Mouse (Mus musculus): ENCODE measurements at regions not wholly inside any gene's neighbourhood (a gene's known extent, or its start where the extent isn't known, plus 50 kb on each side); places are given as distances from the start of the nearest gene placed in this dataset.

DNA sequence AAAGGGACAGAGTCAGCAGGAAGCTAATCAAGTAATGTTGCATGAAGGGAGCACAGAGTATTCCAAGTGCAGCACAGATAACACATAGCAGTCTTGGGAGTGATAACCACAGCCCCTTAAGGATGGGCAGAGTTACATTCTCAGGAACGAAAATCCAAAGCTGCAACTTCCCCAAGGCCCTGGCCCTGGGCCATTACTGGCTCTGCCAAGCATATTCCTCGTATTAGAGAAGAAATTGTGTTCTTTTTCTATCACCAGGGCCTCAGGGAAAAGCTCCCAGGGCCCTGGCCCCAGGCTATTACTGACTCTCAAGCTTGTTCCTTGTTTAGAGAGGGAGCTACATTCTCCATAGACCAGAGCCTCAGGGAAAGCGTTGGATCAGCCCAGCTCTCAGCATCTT lies 157.0 kb downstream of the Ttc8 start:
- Histone ChIP-seq H3K27ac (ENCODE audit: insufficient read depth, low read depth, low read length, poor library complexity, severe bottlenecking) (no peak overlapping the region), H3K36me3 (ENCODE audit: control insufficient read depth, insufficient read depth, low read length, poor library complexity, severe bottlenecking) (no peaks in the 10 kb centered on the region), H3K4me1 (ENCODE audit: control insufficient read depth in 2 of 2, insufficient read depth in 2 of 2, low read length in 2 of 2, poor library complexity in 1 of 2) (no peaks in the 10 kb centered on the region), H3K9ac (ENCODE audit: insufficient read depth, low read depth, low read length, poor library complexity, severe bottlenecking) (no peak overlapping the region), H3K4me3 (ENCODE audit: insufficient read depth in 1 of 2, low read depth in 1 of 2, low read length in 2 of 2, poor library complexity in 1 of 2, severe bottlenecking in 1 of 2) (no peak overlapping the region), H3K9me3 (ENCODE audit: control insufficient read depth, insufficient read depth, low read depth, low read length) (no peaks in the 10 kb centered on the region)
- DNase-seq (ENCODE audit: low read depth, low spot score): no peak
- in situ Hi-C loops (cut with MboI; ENCODE audit: low sequenced_read_pairs in 2 of 2, unreplicated experiment in 2 of 2): loop anchor here in 1 of 2 experiments (25.0 kb wide), 1 partner anchor 760 kb away; no protein-coding TSS in a partner anchor
- no peak for TF ChIP-seq ZC3H11A (IDR thresholded peaks at IDR 0.05; ENCODE audit: borderline replicate concordance, low read depth, low read length)
- no peak for TF ChIP-seq CHD2 (IDR thresholded peaks at IDR 0.05; ENCODE audit: low read depth, low read length)
- TF ChIP-seq HCFC1 (IDR thresholded peaks at IDR 0.05; ENCODE audit: borderline replicate concordance, insufficient read depth, low read length): no peak
- no peak for TF ChIP-seq ZNF384 (IDR thresholded peaks at IDR 0.05; ENCODE audit: low read depth, low read length)
- TF ChIP-seq MAFK (IDR thresholded peaks at IDR 0.05; ENCODE audit: insufficient read depth, low read depth, low read length): no peak

DNA sequence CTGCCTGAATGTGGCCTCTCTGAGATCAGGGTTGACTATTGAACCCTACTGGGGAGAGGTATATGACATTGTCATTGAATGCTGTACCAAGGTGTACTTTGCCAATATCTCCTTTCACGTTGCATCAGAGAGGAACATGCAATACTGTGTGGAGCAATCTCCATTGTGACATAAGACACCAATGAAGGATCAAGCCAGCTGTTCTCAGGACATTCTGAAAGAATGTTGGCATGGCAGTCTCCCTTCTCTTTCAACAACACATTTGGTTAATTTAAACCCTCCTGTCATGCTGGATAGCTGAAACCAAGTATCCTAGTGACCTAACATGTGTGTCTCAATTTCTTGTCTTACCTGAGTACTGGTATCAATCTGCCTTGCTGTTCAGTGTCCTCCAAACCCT lies 159.5 kb downstream of the Ttc8 start:
- Histone ChIP-seq H3K4me1 (ENCODE audit: control insufficient read depth in 2 of 2, insufficient read depth in 2 of 2, low read length in 2 of 2, poor library complexity in 1 of 2) (no peaks in the 10 kb centered on the region; a peak in 1 of 4 replicates), H3K36me3 (ENCODE audit: control insufficient read depth, insufficient read depth, low read length, poor library complexity, severe bottlenecking) (no peaks in the 10 kb centered on the region), H3K4me3 (ENCODE audit: insufficient read depth in 1 of 2, low read depth in 1 of 2, low read length in 2 of 2, poor library complexity in 1 of 2, severe bottlenecking in 1 of 2) (no peak overlapping the region), H3K9me3 (ENCODE audit: control insufficient read depth, insufficient read depth, low read depth, low read length) (no peaks in the 10 kb centered on the region), H3K9ac (ENCODE audit: insufficient read depth, low read depth, low read length, poor library complexity, severe bottlenecking) (no peak overlapping the region), H3K27ac (ENCODE audit: insufficient read depth, low read depth, low read length, poor library complexity, severe bottlenecking) (no peak overlapping the region)
- no peak for DNase-seq (ENCODE audit: low read depth, low spot score)
- TF ChIP-seq CHD2 (IDR thresholded peaks at IDR 0.05; ENCODE audit: low read depth, low read length) (no peak), HCFC1 (IDR thresholded peaks at IDR 0.05; ENCODE audit: borderline replicate concordance, insufficient read depth, low read length) (no peak), ZNF384 (IDR thresholded peaks at IDR 0.05; ENCODE audit: low read depth, low read length) (no peak), ZC3H11A (IDR thresholded peaks at IDR 0.05; ENCODE audit: borderline replicate concordance, low read depth, low read length) (no peak), MAFK (IDR thresholded peaks at IDR 0.05; ENCODE audit: insufficient read depth, low read depth, low read length) (no peak)
- in situ Hi-C loops (cut with MboI; ENCODE audit: low sequenced_read_pairs in 2 of 2, unreplicated experiment in 2 of 2): loop anchor here in 1 of 2 experiments (25.0 kb wide), 1 partner anchor 757 kb away; no protein-coding TSS in a partner anchor

DNA sequence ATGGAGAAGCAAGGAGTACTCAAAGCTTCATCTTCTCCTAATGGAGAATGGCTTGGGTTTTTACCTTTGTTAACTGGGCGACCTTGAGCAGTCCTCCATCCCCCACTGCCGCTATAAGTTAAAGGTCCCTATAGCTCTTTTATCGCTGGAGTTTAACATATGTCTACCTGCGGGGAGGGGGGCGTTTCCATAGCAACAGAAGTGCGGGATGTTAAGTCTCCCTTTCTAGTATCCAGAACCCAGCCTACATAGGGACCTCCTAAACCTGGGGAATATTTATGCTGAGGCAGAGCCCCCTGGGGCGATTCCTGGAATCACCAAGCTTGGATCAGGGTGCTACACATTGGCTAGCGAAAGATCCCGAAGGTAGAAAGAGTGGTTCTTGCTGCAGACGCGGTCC lies 163.2 kb downstream of the Ttc8 start:
- H3K9ac ChIP-seq (ENCODE audit: insufficient read depth, low read depth, low read length, poor library complexity, severe bottlenecking): no peak overlapping the region
- DNase-seq (ENCODE audit: low read depth, low spot score): no peak
- H3K4me3 ChIP-seq (ENCODE audit: insufficient read depth in 1 of 2, low read depth in 1 of 2, low read length in 2 of 2, poor library complexity in 1 of 2, severe bottlenecking in 1 of 2): no peak overlapping the region
- no peaks in the 10 kb centered on the region for H3K9me3 ChIP-seq (ENCODE audit: control insufficient read depth, insufficient read depth, low read depth, low read length)
- TF ChIP-seq ZNF384 (IDR thresholded peaks at IDR 0.05; ENCODE audit: low read depth, low read length): no peak
- no peak overlapping the region for H3K27ac ChIP-seq (ENCODE audit: insufficient read depth, low read depth, low read length, poor library complexity, severe bottlenecking)
- no peaks in the 10 kb centered on the region; a peak in 1 of 4 replicates for H3K4me1 ChIP-seq (ENCODE audit: control insufficient read depth in 2 of 2, insufficient read depth in 2 of 2, low read length in 2 of 2, poor library complexity in 1 of 2)
- no peaks in the 10 kb centered on the region for H3K36me3 ChIP-seq (ENCODE audit: control insufficient read depth, insufficient read depth, low read length, poor library complexity, severe bottlenecking)
- in situ Hi-C loops (cut with MboI; ENCODE audit: low sequenced_read_pairs in 2 of 2, unreplicated experiment in 2 of 2): loop anchor here in 1 of 2 experiments (25.0 kb wide), 1 partner anchor 754 kb away; no protein-coding TSS in a partner anchor

DNA sequence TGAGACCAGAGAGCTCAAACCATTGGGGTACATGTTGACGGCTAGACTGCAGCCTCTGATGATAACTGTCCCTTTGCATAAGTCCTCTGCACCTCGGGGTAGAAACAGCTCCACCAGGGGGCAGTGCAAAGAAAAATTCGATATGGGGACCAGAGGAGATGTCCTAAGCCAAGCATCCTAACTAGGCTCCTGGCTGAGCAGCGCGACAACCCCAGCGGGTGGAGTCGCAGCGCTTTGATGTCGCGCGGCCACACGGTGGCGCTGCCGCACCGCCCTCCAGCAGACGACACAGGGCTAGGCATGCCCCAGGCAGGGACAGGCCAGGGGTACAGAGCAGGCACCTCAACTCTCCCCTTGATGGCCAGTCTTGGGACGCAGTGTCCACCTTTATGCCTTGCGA lies 163.8 kb downstream of the Ttc8 start:
- Histone ChIP-seq H3K4me3 (ENCODE audit: insufficient read depth in 1 of 2, low read depth in 1 of 2, low read length in 2 of 2, poor library complexity in 1 of 2, severe bottlenecking in 1 of 2) (no peak overlapping the region), H3K36me3 (ENCODE audit: control insufficient read depth, insufficient read depth, low read length, poor library complexity, severe bottlenecking) (no peaks in the 10 kb centered on the region), H3K4me1 (ENCODE audit: control insufficient read depth in 2 of 2, insufficient read depth in 2 of 2, low read length in 2 of 2, poor library complexity in 1 of 2) (no peaks in the 10 kb centered on the region; a peak in 1 of 4 replicates), H3K9ac (ENCODE audit: insufficient read depth, low read depth, low read length, poor library complexity, severe bottlenecking) (no peak overlapping the region), H3K9me3 (ENCODE audit: control insufficient read depth, insufficient read depth, low read depth, low read length) (no peaks in the 10 kb centered on the region), H3K27ac (ENCODE audit: insufficient read depth, low read depth, low read length, poor library complexity, severe bottlenecking) (no peak overlapping the region)
- DNase-seq (ENCODE audit: low read depth, low spot score): peak; percentile 86
- in situ Hi-C loops (cut with MboI; ENCODE audit: low sequenced_read_pairs in 2 of 2, unreplicated experiment in 2 of 2): loop anchor here in 1 of 2 experiments (25.0 kb wide), 1 partner anchor 753 kb away; no protein-coding TSS in a partner anchor
- TF ChIP-seq CHD2 (IDR thresholded peaks at IDR 0.05; ENCODE audit: low read depth, low read length) (no peak), ZC3H11A (IDR thresholded peaks at IDR 0.05; ENCODE audit: borderline replicate concordance, low read depth, low read length) (peak; percentile 88), MAFK (IDR thresholded peaks at IDR 0.05; ENCODE audit: insufficient read depth, low read depth, low read length) (no peak), ZNF384 (IDR thresholded peaks at IDR 0.05; ENCODE audit: low read depth, low read length) (no peak)

DNA sequence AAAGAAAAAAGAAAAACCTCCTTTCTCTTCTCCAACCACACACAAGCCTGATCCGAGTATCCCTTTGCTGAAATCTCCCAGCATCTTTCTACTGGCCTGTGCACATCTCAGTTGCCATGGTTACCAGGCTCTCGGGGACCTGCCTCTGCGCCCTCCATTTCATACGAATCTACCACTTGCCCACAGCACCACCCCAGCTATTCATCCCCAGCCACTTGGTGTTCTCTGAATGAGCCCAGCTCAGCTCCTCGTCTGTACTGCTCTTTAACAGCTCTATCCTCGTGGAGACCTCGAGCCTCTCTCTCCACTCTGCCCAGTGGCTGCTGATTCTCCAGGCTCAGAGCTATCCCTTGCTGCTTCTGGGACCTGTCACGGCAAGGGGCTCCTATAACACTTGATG lies 166.9 kb downstream of the Ttc8 start:
- no peaks in the 10 kb centered on the region for H3K9me3 ChIP-seq (ENCODE audit: control insufficient read depth, insufficient read depth, low read depth, low read length)
- H3K4me1 ChIP-seq (ENCODE audit: control insufficient read depth in 2 of 2, insufficient read depth in 2 of 2, low read length in 2 of 2, poor library complexity in 1 of 2): no peaks in the 10 kb centered on the region; a peak in 1 of 4 replicates
- no peak overlapping the region for H3K4me3 ChIP-seq (ENCODE audit: insufficient read depth in 1 of 2, low read depth in 1 of 2, low read length in 2 of 2, poor library complexity in 1 of 2, severe bottlenecking in 1 of 2)
- no peak for DNase-seq (ENCODE audit: low read depth, low spot score)
- no peaks in the 10 kb centered on the region for H3K36me3 ChIP-seq (ENCODE audit: control insufficient read depth, insufficient read depth, low read length, poor library complexity, severe bottlenecking)
- in situ Hi-C loops (cut with MboI; ENCODE audit: low sequenced_read_pairs in 2 of 2, unreplicated experiment in 2 of 2): loop anchor here in 1 of 2 experiments (25.0 kb wide), 1 partner anchor 750 kb away; no protein-coding TSS in a partner anchor
- TF ChIP-seq HCFC1 (IDR thresholded peaks at IDR 0.05; ENCODE audit: borderline replicate concordance, insufficient read depth, low read length) (no peak), ZNF384 (IDR thresholded peaks at IDR 0.05; ENCODE audit: low read depth, low read length) (no peak), ZC3H11A (IDR thresholded peaks at IDR 0.05; ENCODE audit: borderline replicate concordance, low read depth, low read length) (no peak), CHD2 (IDR thresholded peaks at IDR 0.05; ENCODE audit: low read depth, low read length) (no peak), MAFK (IDR thresholded peaks at IDR 0.05; ENCODE audit: insufficient read depth, low read depth, low read length) (no peak)
- H3K27ac ChIP-seq (ENCODE audit: insufficient read depth, low read depth, low read length, poor library complexity, severe bottlenecking): no peak overlapping the region
- no peak overlapping the region for H3K9ac ChIP-seq (ENCODE audit: insufficient read depth, low read depth, low read length, poor library complexity, severe bottlenecking)
